Mouse (Mus musculus) bone marrow, adult 2 months (tissue): ENCODE data around the gene BC052040.

ENCODE experiments used
- CTCF ChIP-seq: fragments of 200-500 bp; IDR thresholded peaks from 2 replicates; pipeline ENCODE4 v1.5.1; 2011; ENCODE audit warnings: low read length, control low read depth; ENCODE audit not compliant: control insufficient read depth, insufficient read depth
- POLR2A ChIP-seq: fragments of 200-500 bp; IDR thresholded peaks from 2 replicates; pipeline ENCODE4 v1.6.1; 2011; ENCODE audit warnings: low read depth, mild to moderate bottlenecking, control low read depth, low read length, borderline replicate concordance; ENCODE audit not compliant: control insufficient read depth

DNA sequence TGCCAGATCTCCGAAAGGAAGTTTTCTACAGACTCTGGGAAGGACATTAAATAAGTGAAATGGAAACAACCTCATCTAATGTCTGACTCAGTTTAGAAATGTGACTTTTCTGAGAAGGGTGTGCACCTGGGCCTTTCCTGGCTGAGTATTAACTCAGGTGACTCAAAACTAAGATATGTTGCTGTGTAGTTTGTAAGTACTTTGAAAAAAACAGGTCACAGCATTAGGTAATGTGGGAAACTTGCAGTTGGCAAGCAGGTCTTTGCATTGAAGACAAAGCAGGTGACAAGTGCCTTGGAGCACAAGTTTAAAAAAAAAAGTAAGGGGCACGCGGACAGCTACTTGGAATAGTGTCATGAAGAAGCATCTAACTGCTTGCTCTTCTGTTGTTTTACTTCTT is 27.5 kb downstream of the BC052040 start:
- no peak for TF ChIP-seq CTCF
- TF ChIP-seq POLR2A, result no peak
